Mouse (Mus musculus) liver, postnatal 0 days (tissue): ENCODE measurements around the gene 4632433K11Rik.

Experiments
- CTCF ChIP-seq: sonication (generic); IDR thresholded peaks from 2 replicates; pipeline ENCODE4 v1.5.1; 2016; ENCODE audit warnings: antibody characterized with exemption, low read depth
- EP300 ChIP-seq: IDR thresholded peaks from 2 replicates; pipeline ENCODE4 v1.6.1; 2016; ENCODE audit warnings: antibody characterized with exemption, low read depth, mild to moderate bottlenecking

DNA sequence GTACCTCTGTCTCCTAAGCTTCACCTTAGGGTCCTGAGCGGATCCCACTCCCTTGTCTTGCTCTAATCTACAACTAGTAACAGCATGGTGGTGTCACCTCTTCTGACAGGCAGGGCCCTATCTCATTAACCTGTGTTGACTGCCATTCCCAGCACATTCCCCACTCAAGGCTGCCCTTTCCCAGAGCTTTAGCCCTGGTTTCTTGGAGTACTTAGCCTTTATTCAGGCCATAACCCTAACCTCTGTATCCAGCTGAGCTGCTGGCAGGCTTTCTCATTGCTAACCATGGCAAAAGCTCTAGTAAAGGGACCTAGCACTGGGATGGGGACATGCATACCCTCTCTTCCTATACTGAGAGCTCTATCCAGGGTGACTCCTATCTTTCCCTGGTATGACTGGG is 24.7 kb downstream of the 4632433K11Rik start:
- TF ChIP-seq CTCF (no peak), EP300 (no peak)
